Mouse (Mus musculus) liver, postnatal 0 days (tissue): ENCODE data around the gene Sema5a.

Source experiments
- CTCF ChIP-seq: sonication (generic); IDR thresholded peaks from 2 replicates; pipeline ENCODE4 v1.5.1; 2016; ENCODE audit warnings: antibody characterized with exemption, low read depth
- EP300 ChIP-seq: IDR thresholded peaks from 2 replicates; pipeline ENCODE4 v1.6.1; 2016; ENCODE audit warnings: antibody characterized with exemption, low read depth, mild to moderate bottlenecking

- no peak for TF ChIP-seq CTCF
- TF ChIP-seq EP300: no peak
These were observed 411.4 kb downstream of the Sema5a start for GRCm38 (mm10) chr15:32656017-32656416.
